Mouse (Mus musculus): ENCODE results near the gene Efcab9. TPM values are rescaled to one million over a fixed set of nuclear protein-coding genes. Genes with fewer than 3 reads are reported as not detected.

Gene Efcab9
- polyA plus RNA-seq (2015; fragmentation: Illumina TruSeq; extraction: RNeasy Lipid Tissue Mini Kit (QIAGEN cat#74804); ENCODE audit: insufficient read depth, low replicate concordance): 2.9 TPM

DNA sequence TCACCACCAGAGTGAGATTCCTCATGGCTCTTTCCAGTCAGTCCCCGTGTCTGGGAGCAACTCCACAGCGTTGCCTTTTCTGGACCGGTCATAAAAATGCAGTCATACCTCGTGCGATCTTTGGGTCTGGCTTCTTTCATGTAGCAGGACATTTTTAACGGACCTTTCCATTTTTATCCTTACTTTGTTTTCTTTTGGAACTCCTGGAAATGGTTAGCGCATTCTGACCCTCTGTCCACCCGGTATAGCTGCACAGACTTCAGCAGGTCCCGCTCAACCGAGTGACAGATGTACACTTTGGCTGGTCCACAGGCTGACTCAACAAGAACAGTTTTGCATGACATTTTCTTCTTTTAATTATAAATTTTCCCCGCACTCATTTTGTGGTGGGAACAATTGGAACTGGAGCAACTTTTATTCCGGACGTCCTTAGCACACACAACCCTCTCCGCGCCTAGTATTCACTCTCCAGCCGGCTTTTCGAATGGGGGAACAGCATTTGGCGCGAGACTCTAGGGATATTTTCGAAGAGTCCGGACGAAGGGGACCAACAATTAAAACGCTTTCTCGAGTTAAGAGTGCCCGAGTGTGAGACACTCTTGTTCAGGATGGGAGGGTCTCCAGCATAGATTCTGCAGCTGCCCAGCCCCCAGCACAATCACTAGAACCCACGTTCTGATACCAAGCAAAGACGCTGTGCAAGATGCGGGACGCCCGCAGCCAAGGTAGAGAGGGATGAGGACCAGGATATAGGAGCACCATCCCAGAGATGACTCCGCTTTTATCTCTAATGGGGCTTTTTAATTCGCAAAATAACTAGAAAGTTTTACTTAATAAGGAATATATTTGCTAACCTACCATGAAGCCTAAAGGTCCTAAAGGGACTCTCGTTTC is at the start of gene Efcab9:
Efcab9 (minus strand) TSS at position 211 of the 894 bp plus-strand sequence.

DNA sequence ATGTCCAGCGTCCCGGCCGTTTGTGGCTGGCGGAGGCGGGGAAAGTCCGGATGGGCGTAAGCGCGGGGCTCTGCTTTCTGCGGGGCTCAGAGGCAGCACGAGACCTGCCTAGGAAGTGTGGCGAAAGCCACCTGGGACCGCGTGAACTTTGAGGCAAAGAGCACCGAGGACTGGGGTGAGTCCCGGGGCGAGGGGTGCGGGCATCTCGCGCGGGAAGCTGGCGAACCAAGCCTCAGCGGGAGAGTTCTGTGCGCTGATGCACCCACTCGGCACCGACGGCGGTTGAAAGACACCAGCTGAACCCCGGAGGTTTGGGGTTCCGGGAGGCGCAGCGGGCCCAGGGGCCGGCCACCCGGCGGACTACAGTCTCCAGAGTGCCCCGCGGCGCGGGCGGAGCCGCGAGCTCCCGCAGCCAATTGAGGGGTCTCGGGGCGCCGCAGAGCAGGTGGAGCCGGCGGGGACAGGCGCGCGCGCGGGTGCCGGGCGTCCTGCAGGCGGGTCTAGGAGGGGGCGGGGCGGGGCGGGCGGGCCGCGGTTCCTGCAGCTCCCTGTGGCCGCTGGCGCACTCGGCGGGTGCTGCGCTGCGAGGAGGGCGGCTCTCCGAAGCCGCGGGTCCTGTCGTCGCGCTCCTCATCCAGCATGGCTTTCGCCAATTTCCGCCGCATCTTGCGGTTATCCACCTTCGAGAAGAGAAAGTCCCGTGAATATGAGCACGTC is 1.0 kb upstream of the Efcab9 start, which contains the start of gene Stk10:
Stk10 (plus strand) TSS at position 541 of the 717 bp plus-strand sequence.

Other genes with a start within 250 kb of the Efcab9 start
- gene Hba-a1, start 248.6 kb downstream of the Efcab9 start, polyA plus RNA-seq (2015; fragmentation: Illumina TruSeq; extraction: RNeasy Lipid Tissue Mini Kit (QIAGEN cat#74804); ENCODE audit: insufficient read depth, low replicate concordance): 27,699 TPM
- gene Hbq1b, start 245.1 kb downstream of the Efcab9 start, polyA plus RNA-seq (2015; fragmentation: Illumina TruSeq; extraction: RNeasy Lipid Tissue Mini Kit (QIAGEN cat#74804); ENCODE audit: insufficient read depth, low replicate concordance): 6.8 TPM
- gene Hba-a2, start 235.6 kb downstream of the Efcab9 start, polyA plus RNA-seq (2015; fragmentation: Illumina TruSeq; extraction: RNeasy Lipid Tissue Mini Kit (QIAGEN cat#74804); ENCODE audit: insufficient read depth, low replicate concordance): 4,687 TPM
- gene Hbq1a, start 232.0 kb downstream of the Efcab9 start, polyA plus RNA-seq (2015; fragmentation: Illumina TruSeq; extraction: RNeasy Lipid Tissue Mini Kit (QIAGEN cat#74804); ENCODE audit: insufficient read depth, low replicate concordance): 1.8 TPM
- 5.4 TPM for gene Sh3pxd2b, start 184.3 kb downstream of the Efcab9 start, polyA plus RNA-seq (2015; fragmentation: Illumina TruSeq; extraction: RNeasy Lipid Tissue Mini Kit (QIAGEN cat#74804); ENCODE audit: insufficient read depth, low replicate concordance)
- gene Ubtd2, start 76.7 kb downstream of the Efcab9 start, polyA plus RNA-seq (2015; fragmentation: Illumina TruSeq; extraction: RNeasy Lipid Tissue Mini Kit (QIAGEN cat#74804); ENCODE audit: insufficient read depth, low replicate concordance): 5.8 TPM
- 43.9 TPM for gene Stk10, start 1.2 kb upstream of the Efcab9 start, polyA plus RNA-seq (2015; fragmentation: Illumina TruSeq; extraction: RNeasy Lipid Tissue Mini Kit (QIAGEN cat#74804); ENCODE audit: insufficient read depth, low replicate concordance)
- 41.8 TPM for gene Fbxw11, start 110.6 kb upstream of the Efcab9 start, polyA plus RNA-seq (2015; fragmentation: Illumina TruSeq; extraction: RNeasy Lipid Tissue Mini Kit (QIAGEN cat#74804); ENCODE audit: insufficient read depth, low replicate concordance)

Data from spleen, adult 10 weeks (tissue).